Mouse (Mus musculus) heart, postnatal 0 days (tissue): ENCODE results near the gene 1810037I17Rik.

ENCODE experiments used
- CTCF ChIP-seq: IDR thresholded peaks from 2 replicates; pipeline ENCODE4 v1.5.1; 2016; ENCODE audit warnings: antibody characterized with exemption, control low read depth, low read depth
- EP300 ChIP-seq: IDR thresholded peaks from 2 replicates; pipeline ENCODE4 v1.6.1; 2016; ENCODE audit warnings: antibody characterized with exemption, low read depth

DNA sequence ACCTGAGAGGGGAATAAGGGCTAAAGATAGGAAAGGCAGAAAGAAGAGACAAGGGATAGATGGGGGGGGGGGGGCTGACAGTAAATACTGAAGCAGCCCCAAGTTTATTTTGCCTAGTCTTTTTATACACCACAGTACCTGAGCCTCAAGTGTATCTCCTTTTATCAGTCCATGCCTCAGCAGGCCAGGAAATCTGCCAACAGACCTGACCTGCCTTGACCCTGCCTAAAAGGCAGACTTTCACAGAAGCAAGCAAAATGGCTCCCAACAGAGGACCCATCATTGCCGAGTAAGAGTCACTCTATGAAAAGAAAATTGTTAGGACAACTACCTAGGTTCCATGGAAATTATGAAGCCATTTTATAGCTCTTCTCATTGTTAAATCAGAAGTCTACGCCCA, 16.2 kb upstream of the 1810037I17Rik start:
- TF ChIP-seq CTCF (no peak), EP300 (no peak)
